Mouse (Mus musculus) cortical plate, adult 2 months (tissue): ENCODE results near the gene Lnx1.

ENCODE experiments used
- CTCF ChIP-seq: fragments of 200-500 bp; IDR thresholded peaks from 2 replicates; pipeline ENCODE4 v1.5.1; 2011; ENCODE audit warnings: mild to moderate bottlenecking, control low read depth, low read length; ENCODE audit not compliant: insufficient read depth; ENCODE audit errors: extremely low read depth
- POLR2A ChIP-seq: fragments of 200-500 bp; IDR thresholded peaks from 2 replicates; pipeline ENCODE4 v1.6.1; 2011; ENCODE audit warnings: mild to moderate bottlenecking, low read length, control low read depth; ENCODE audit not compliant: insufficient read depth; ENCODE audit errors: extremely low read depth

GRCm38 (mm10) chr5:74750501-74750900 is 47.8 kb upstream of the Lnx1 start:
- TF ChIP-seq CTCF (no peak), POLR2A (no peak)
